Mouse (Mus musculus) adrenal gland, adult 2 months (tissue): ENCODE measurements around the gene Cox8a. TPM values are rescaled to one million over a fixed set of nuclear protein-coding genes. Genes with fewer than 3 reads are reported as not detected.

ENCODE experiments used
- DNase-seq: peaks from one replicate; pipeline ENCODE4 v3.0.0; 2021
- polyA plus RNA-seq: library from polyadenylated mRNA; depleted of rRNA; stranded (reverse); fragments of >200 nt; gene quantifications from 2 replicates; pipeline ENCODE4 v1.2.3, GENCODE M21; 2012
- total RNA-seq, 2 experiments: library from RNA; stranded (reverse); gene quantifications; 2 replicates each; pipeline ENCODE4 v1.2.3; 2021

The Cox8a gene
- total and polyA plus RNA-seq, 3 experiments = 1,087 to 2,774 (median 1,191) TPM

GRCm38 (mm10) chr19:7223488-7223887 lies 6.1 kb upstream of the Cox8a start:
- no peak for DNase-seq

GRCm38 (mm10) chr19:7222196-7222595 lies 4.8 kb upstream of the Cox8a start:
- DNase-seq = no peak

GRCm38 (mm10) chr19:7218753-7219152 lies 1.3 kb upstream of the Cox8a start:
- DNase-seq = no peak

GRCm38 (mm10) chr19:7217926-7218267 lies 481 bp upstream of the Cox8a start:
- DNase-seq = no peak

- no peak for DNase-seq
Observed at GRCm38 (mm10) chr19:7214484-7214883, 2.9 kb downstream of the Cox8a start.

GRCm38 (mm10) chr19:7213010-7213409 lies 4.4 kb downstream of the Cox8a start:
- no peak for DNase-seq

GRCm38 (mm10) chr19:7212216-7212615 lies 5.2 kb downstream of the Cox8a start:
- no peak for DNase-seq

GRCm38 (mm10) chr19:7209907-7210646 lies 7.3 kb downstream of the Cox8a start:
- DNase-seq = no peak

- peak; percentile 96 for DNase-seq
Observed at GRCm38 (mm10) chr19:7205753-7206736, 11.4 kb downstream of the Cox8a start, which contains the start of gene Otub1. Gene Otub1, minus strand, starts transcription at chr19:7206316.

GRCm38 (mm10) chr19:7205326-7205725 lies 12.1 kb downstream of the Cox8a start:
- DNase-seq = no peak

- DNase-seq = no peak
Observed at GRCm38 (mm10) chr19:7204898-7205297, 12.5 kb downstream of the Cox8a start.

GRCm38 (mm10) chr19:7200427-7200826 lies 17.0 kb downstream of the Cox8a start:
- peak; percentile 51 for DNase-seq

GRCm38 (mm10) chr19:7199089-7199488 lies 18.3 kb downstream of the Cox8a start:
- DNase-seq = no peak

GRCm38 (mm10) chr19:7197445-7197844 lies 20.0 kb downstream of the Cox8a start:
- DNase-seq = peak; percentile 33

GRCm38 (mm10) chr19:7196741-7197270 lies 20.6 kb downstream of the Cox8a start:
- peak; percentile 66 for DNase-seq

GRCm38 (mm10) chr19:7195900-7196728 lies 21.3 kb downstream of the Cox8a start:
- peak; percentile 75 for DNase-seq

- no peak for DNase-seq
Observed at GRCm38 (mm10) chr19:7192561-7192967, 24.9 kb downstream of the Cox8a start.

- DNase-seq = no peak
Observed at GRCm38 (mm10) chr19:7191639-7192038, 25.8 kb downstream of the Cox8a start.

- DNase-seq = no peak
Observed at GRCm38 (mm10) chr19:7190986-7191385, 26.4 kb downstream of the Cox8a start.

- DNase-seq = no peak
Observed at GRCm38 (mm10) chr19:7189026-7189425, 28.4 kb downstream of the Cox8a start.

GRCm38 (mm10) chr19:7187157-7187556 lies 30.3 kb downstream of the Cox8a start:
- DNase-seq = no peak
